Mouse (Mus musculus) forebrain, embryonic 15.5 days (tissue): ENCODE measurements around the gene Nrl. TPM values are rescaled to one million over a fixed set of nuclear protein-coding genes. Genes with fewer than 3 reads are reported as not detected.

Experiments used
- ATAC-seq: fragments of 200-750 bp; cut with Nextera tagmentation; replicated peaks from 2 replicates; pipeline ENCODE4 v1.8.0; 2017; ENCODE audit warnings: mild to moderate bottlenecking, moderate TSS enrichment, moderate library complexity
- H3K27ac ChIP-seq: fragments of 300-500 bp; sonication (generic); replicated peaks from 2 replicates; pipeline ENCODE4 v1.5.1; 2015; ENCODE audit warnings: mild to moderate bottlenecking, inconsistent platforms
- H3K27me3 ChIP-seq: fragments of 300-500 bp; sonication (generic); 2 replicates; pipeline ENCODE4 v1.6.1; 2015; ENCODE audit warnings: inconsistent platforms
- H3K36me3 ChIP-seq: fragments of 300-500 bp; sonication (generic); 2 replicates; pipeline ENCODE4 v1.6.1; 2015; ENCODE audit warnings: mild to moderate bottlenecking, inconsistent platforms
- H3K4me1 ChIP-seq: fragments of 300-500 bp; sonication (generic); 2 replicates; pipeline ENCODE4 v1.6.1; 2015; ENCODE audit warnings: inconsistent platforms
- H3K4me2 ChIP-seq: fragments of 300-500 bp; sonication (generic); replicated peaks from 2 replicates; pipeline ENCODE4 v1.6.1; 2015; ENCODE audit warnings: mild to moderate bottlenecking, inconsistent platforms
- H3K4me3 ChIP-seq: fragments of 300-500 bp; sonication (generic); 2 replicates; pipeline ENCODE4 v1.5.1; 2015; ENCODE audit warnings: mild to moderate bottlenecking, inconsistent platforms
- H3K9ac ChIP-seq: fragments of 300-500 bp; sonication (generic); replicated peaks from 2 replicates; pipeline ENCODE4 v1.6.1; 2015; ENCODE audit warnings: mild to moderate bottlenecking, inconsistent platforms
- H3K9me3 ChIP-seq: fragments of 300-500 bp; sonication (generic); 2 replicates; pipeline ENCODE4 v1.6.1; 2016; ENCODE audit warnings: inconsistent platforms
- WGBS: fragments of 180-500 bp; shearing (Covaris S2); methylation state at CpG from one replicate; pipeline ENCODE4 v1.1.7; 2015; ENCODE audit warnings: mixed read lengths; 5-methylcytosine and 5-hydroxymethylcytosine counted together
- polyA plus RNA-seq: library from polyadenylated mRNA; unstranded; fragments of >200 nt; fragmentation: Nextera tagmentation; extraction: Ambion mirVana; gene quantifications from 2 replicates; pipeline ENCODE4 v1.2.1, GENCODE M21; 2015

Gene Nrl
- 0.09 and 0.11 TPM in 2 replicates for polyA plus RNA-seq

DNA sequence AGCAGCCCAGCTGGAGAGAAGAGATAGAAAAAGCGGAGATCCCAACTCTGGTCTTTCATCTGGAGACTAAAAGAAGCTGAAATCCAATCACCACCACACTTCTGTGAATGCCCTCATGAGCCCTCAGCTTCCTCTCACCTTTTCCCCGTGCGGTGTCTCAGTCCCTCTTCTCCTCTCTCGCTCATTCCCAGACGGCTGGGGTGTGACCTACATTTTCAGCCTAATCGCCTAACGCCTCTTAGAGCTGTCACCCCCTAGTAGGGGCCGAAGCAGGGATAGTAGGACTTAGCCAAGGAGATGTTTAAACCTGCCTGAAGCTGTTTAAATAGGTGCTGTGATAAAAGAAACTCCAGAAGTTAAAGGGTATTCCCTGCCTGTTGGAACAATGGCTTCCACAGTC is at the start of gene Nrl:
Nrl (minus strand) TSS at position 197 of the 400 bp plus-strand sequence.
- Histone ChIP-seq H3K9ac (no peak within 1 kb of the TSS), H3K27me3 (no peaks in the 10 kb centered on the region; the same call in 1 of the 2 replicates), H3K4me3 (no peak within 1 kb of the TSS), H3K36me3 (no peaks in the 10 kb centered on the region), H3K27ac (no peak within 1 kb of the TSS), H3K4me1 (peaks cover 11% of the 10 kb centered on the region; the same call in 1 of the 2 replicates), H3K4me2 (no peak within 1 kb of the TSS), H3K9me3 (no peaks in the 10 kb centered on the region)
- no peak for ATAC-seq
- 42% methylated on average over 8 of the region's 8 CpGs for WGBS

GRCm38 (mm10) chr14:55571760-55572159 is 47.0 kb upstream of the Nrl start:
- peaks cover 28% of the 10 kb centered on the region for H3K36me3 ChIP-seq
- H3K9ac ChIP-seq: no peak overlapping the region
- no peak overlapping the region for H3K4me2 ChIP-seq
- H3K4me1 ChIP-seq: no peaks in the 10 kb centered on the region
- H3K4me3 ChIP-seq: no peak overlapping the region
- H3K27ac ChIP-seq: no peak overlapping the region
- no peak for ATAC-seq
- no peaks in the 10 kb centered on the region for H3K27me3 ChIP-seq
- no peaks in the 10 kb centered on the region for H3K9me3 ChIP-seq

DNA sequence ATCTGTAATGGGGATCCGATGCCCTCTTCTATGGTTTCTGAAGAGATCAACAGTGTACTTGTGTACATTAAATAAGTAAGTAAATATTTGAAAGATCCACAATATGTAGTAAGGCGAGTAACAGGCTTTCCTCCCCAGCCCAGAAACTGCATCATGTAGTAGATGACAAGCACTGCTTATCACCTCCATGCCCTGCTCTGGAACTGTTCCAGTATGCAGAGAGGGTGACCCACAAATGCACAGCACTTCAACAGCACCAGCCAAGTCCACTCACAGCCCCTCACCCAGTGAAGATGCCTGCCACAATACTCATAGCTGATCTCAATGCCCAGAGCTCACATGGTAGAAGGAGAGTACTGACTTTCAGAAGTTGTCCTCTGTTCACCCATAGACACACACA is 45.8 kb upstream of the Nrl start:
- no peaks in the 10 kb centered on the region for H3K27me3 ChIP-seq
- no peak overlapping the region for H3K4me2 ChIP-seq
- 90% methylated on average over 2 of the region's 2 CpGs for WGBS
- H3K9me3 ChIP-seq: no peaks in the 10 kb centered on the region
- H3K4me3 ChIP-seq: no peak overlapping the region
- peaks cover 39% of the 10 kb centered on the region for H3K36me3 ChIP-seq
- H3K9ac ChIP-seq: no peak overlapping the region
- no peak for ATAC-seq
- H3K27ac ChIP-seq: no peak overlapping the region
- no peaks in the 10 kb centered on the region for H3K4me1 ChIP-seq

DNA sequence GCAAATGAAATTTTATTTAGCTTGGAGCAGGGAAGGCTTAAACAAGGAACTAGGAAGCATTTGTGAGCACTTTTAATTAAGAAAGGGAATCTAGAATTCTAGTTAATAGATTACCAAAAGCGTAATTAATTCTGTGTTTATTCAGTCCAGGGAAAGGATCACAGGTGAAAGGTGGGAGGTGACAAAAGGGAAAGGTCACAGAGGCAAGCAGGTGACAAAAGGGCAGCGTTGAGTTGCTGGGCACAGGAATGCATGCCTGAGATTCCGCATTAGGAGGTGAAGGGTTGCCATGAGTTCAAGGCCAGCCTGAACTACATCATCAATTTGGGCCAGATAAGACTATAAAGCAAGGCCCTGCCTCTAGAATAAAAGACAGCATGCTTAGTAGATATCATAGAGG is 42.7 kb upstream of the Nrl start:
- no peak for ATAC-seq
- Histone ChIP-seq H3K27me3 (no peaks in the 10 kb centered on the region), H3K9me3 (no peaks in the 10 kb centered on the region), H3K27ac (no peak overlapping the region), H3K4me3 (no peak overlapping the region), H3K36me3 (peaks cover 61% of the 10 kb centered on the region), H3K4me2 (no peak overlapping the region), H3K4me1 (no peaks in the 10 kb centered on the region), H3K9ac (no peak overlapping the region)
- WGBS: 91% methylated on average over 3 of the region's 3 CpGs

DNA sequence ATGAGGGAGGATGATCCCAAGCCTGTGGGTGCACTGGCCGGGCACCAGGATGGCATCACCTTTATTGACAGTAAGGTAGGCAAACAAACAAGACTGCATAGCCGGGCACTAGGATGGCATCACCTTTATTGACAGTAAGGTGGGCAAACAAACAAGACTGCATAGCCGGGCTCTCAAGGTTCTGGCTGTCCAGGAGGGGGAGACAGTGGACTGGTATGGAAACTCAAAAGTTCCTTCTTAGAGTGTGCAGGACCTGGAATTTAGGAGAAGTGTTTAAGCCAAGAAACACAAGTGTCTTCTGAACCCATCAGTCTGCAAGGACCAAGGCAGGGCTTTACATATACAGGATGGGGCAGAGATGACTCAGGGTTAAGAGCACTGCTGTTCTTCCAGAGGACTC is 41.0 kb upstream of the Nrl start:
- Histone ChIP-seq H3K9me3 (no peaks in the 10 kb centered on the region), H3K27ac (no peak overlapping the region), H3K4me3 (no peak overlapping the region), H3K27me3 (no peaks in the 10 kb centered on the region), H3K4me1 (peaks cover 14% of the 10 kb centered on the region), H3K36me3 (peaks cover 61% of the 10 kb centered on the region), H3K4me2 (no peak overlapping the region), H3K9ac (no peak overlapping the region)
- no peak for ATAC-seq
- WGBS: 79% methylated on average over 3 of the region's 3 CpGs

- H3K27me3 ChIP-seq: no peaks in the 10 kb centered on the region
- peaks cover 21% of the 10 kb centered on the region for H3K4me1 ChIP-seq
- no peak overlapping the region for H3K27ac ChIP-seq
- H3K4me3 ChIP-seq: no peak overlapping the region
- no peak overlapping the region for H3K4me2 ChIP-seq
- no peaks in the 10 kb centered on the region for H3K9me3 ChIP-seq
- H3K36me3 ChIP-seq: peaks cover 48% of the 10 kb centered on the region
- H3K9ac ChIP-seq: no peak overlapping the region
- WGBS: 93% methylated on average over 11 of the region's 11 CpGs
- ATAC-seq: no peak
These were observed 38.5 kb upstream of the Nrl start for GRCm38 (mm10) chr14:55563249-55563648.

GRCm38 (mm10) chr14:55561860-55562259 is 37.1 kb upstream of the Nrl start:
- H3K27me3 ChIP-seq: no peaks in the 10 kb centered on the region
- no peak for ATAC-seq
- H3K9ac ChIP-seq: no peak overlapping the region
- 89% methylated on average over 10 of the region's 10 CpGs for WGBS
- no peaks in the 10 kb centered on the region for H3K9me3 ChIP-seq
- no peak overlapping the region for H3K4me3 ChIP-seq
- H3K4me1 ChIP-seq: peaks cover 21% of the 10 kb centered on the region
- no peak overlapping the region for H3K4me2 ChIP-seq
- H3K36me3 ChIP-seq: peaks cover 35% of the 10 kb centered on the region
- H3K27ac ChIP-seq: no peak overlapping the region

GRCm38 (mm10) chr14:55560202-55561073 is 35.7 kb upstream of the Nrl start, which contains the start of gene A730061H03Rik:
Gene A730061H03Rik, minus strand, starts transcription at chr14:55560406.
- whole genome bisulfite sequencing: under 1% methylated on average over 51 of the region's 51 CpGs
- peak within 1 kb of the TSS; percentile 58 for H3K4me3 ChIP-seq
- no peaks in the 10 kb centered on the region for H3K27me3 ChIP-seq
- H3K27ac ChIP-seq: peak within 1 kb of the TSS; percentile 98
- peaks cover 21% of the 10 kb centered on the region for H3K4me1 ChIP-seq
- ATAC-seq: peak; percentile 98
- peaks cover 21% of the 10 kb centered on the region for H3K36me3 ChIP-seq
- no peaks in the 10 kb centered on the region for H3K9me3 ChIP-seq
- peak within 1 kb of the TSS; percentile 68 for H3K4me2 ChIP-seq
- H3K9ac ChIP-seq: peak within 1 kb of the TSS; percentile 85

- H3K4me2 ChIP-seq: peak within 1 kb of the TSS; percentile 68
- H3K9me3 ChIP-seq: no peaks in the 10 kb centered on the region
- peaks cover 14% of the 10 kb centered on the region for H3K36me3 ChIP-seq
- H3K4me3 ChIP-seq: peak within 1 kb of the TSS; percentile 58
- H3K27me3 ChIP-seq: no peaks in the 10 kb centered on the region
- peak within 1 kb of the TSS; percentile 98 for H3K27ac ChIP-seq
- peaks cover 21% of the 10 kb centered on the region for H3K4me1 ChIP-seq
- under 1% methylated on average over 27 of the region's 27 CpGs for WGBS
- peak; percentile 81 for ATAC-seq
- H3K9ac ChIP-seq: peak within 1 kb of the TSS; percentile 85
These were observed 35.0 kb upstream of the Nrl start, which contains the start of gene Dcaf11 for GRCm38 (mm10) chr14:55559799-55560201. Gene Dcaf11, plus strand, starts transcription at chr14:55560006.

DNA sequence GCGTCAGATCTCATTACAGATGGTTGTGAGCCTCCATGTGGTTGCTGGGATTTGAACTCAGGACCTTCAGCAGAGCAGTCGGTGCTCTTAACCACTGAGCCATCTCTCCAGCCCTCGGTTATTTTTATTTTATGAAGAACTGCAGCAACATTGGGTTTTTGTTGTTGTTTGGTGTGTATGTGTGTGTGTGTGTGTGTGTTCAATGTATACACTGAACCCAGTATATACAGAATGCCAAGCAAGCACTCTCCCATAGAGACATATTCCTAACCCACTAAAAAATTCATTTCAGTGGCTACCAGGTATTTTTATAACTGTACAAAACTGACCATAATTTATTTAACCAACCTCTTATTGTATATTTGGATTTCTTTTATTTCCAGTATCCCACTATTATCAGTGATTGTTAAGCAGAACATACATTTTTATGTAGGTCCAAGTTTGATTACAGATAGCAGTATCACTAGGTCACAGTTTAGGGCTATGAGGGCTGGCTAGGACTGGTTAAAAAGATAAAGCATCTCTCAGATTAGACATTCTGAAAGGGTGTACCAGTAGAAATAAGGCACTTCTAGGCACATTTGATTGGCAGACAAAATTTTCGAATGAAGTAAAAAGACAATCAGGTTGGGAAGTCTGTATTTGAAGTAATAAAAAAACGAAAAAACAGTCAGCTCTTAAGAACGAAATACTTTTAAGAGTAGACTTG is 34.1 kb upstream of the Nrl start:
- no peaks in the 10 kb centered on the region for H3K9me3 ChIP-seq
- no peaks in the 10 kb centered on the region for H3K27me3 ChIP-seq
- ATAC-seq: no peak
- peaks cover 5% of the 10 kb centered on the region for H3K36me3 ChIP-seq
- WGBS: 59% methylated on average over 6 of the region's 6 CpGs
- H3K9ac ChIP-seq: peak overlapping the region; percentile 85
- peaks cover 21% of the 10 kb centered on the region for H3K4me1 ChIP-seq
- H3K4me3 ChIP-seq: peak overlapping the region; percentile 58
- H3K27ac ChIP-seq: peak overlapping the region; percentile 98; the same call in 1 of the 2 replicates
- H3K4me2 ChIP-seq: peak overlapping the region; percentile 67

DNA sequence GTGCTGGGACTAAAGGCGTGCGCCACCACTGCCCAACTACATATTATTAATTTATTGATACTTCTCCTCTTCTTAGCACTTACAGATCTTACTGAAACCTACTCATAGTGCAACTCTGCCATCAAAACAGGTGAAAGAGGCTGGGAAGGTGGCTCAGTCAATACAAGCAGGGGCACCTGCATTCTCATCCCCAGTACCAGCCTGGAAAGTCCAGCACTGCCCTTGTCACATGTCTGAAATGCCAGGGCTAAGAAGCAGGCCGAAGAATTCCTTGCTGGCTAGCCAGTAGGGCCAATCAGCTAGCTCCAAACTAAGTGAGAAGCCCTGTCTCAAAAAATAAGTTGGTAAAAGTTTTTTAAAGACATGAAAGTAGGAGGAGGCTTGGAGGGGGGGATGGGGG is 32.8 kb upstream of the Nrl start:
- no peak for ATAC-seq
- H3K9me3 ChIP-seq: no peaks in the 10 kb centered on the region
- WGBS: 92% methylated on average over 3 of the region's 3 CpGs
- H3K27ac ChIP-seq: no peak overlapping the region
- no peak overlapping the region for H3K9ac ChIP-seq
- no peak overlapping the region for H3K4me2 ChIP-seq
- no peak overlapping the region for H3K4me3 ChIP-seq
- H3K4me1 ChIP-seq: peaks cover 21% of the 10 kb centered on the region
- no peaks in the 10 kb centered on the region for H3K27me3 ChIP-seq
- no peaks in the 10 kb centered on the region for H3K36me3 ChIP-seq

DNA sequence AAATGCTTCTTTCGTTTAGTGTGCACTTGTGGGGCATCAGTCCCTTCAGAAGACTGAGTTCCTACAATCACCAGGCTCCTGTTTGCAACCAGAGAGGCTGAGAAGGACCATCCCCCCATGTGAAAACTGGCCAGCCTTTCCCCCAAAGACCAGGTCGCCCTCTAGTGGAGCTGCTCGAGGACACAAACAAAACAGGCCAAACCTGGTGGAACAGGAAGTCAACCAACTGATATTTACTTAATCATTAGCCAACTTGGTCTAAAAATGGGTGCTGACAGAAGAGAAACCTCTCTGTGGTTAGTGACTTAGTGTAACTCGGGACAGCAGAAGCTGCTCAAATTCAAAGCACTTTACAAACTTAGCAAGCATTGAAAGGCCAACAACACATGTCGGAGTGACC is 32.2 kb upstream of the Nrl start:
- no peaks in the 10 kb centered on the region for H3K27me3 ChIP-seq
- H3K27ac ChIP-seq: no peak overlapping the region
- H3K9ac ChIP-seq: no peak overlapping the region
- no peaks in the 10 kb centered on the region for H3K9me3 ChIP-seq
- H3K4me3 ChIP-seq: no peak overlapping the region
- no peak for ATAC-seq
- no peak overlapping the region for H3K4me2 ChIP-seq
- WGBS: 29% methylated on average over 5 of the region's 5 CpGs
- H3K4me1 ChIP-seq: peaks cover 18% of the 10 kb centered on the region
- no peaks in the 10 kb centered on the region for H3K36me3 ChIP-seq
